Mouse (Mus musculus): ENCODE results near the gene Atf4.

Atf4 gene

DNA sequence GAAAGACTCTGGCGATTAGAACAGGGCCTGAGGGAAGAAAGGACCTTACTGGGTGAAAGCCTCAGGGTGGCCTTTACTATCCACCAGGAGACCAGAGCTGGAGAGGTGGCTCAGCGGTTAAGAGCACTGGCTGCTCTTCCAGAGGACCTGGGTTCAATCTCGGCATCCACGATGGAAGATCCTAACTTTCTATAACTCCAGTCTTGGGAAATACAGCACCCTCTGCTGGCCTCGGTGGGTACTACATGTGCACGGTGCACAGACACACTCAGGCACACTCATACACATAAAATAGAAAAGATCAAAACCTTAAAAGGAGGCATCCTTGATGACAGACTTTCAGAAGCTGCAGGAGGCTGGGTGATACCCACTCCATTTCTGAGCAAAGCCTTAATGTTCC is 25.7 kb downstream of the Atf4 start:
- DNase-seq (ENCODE audit: low read depth, low spot score) = peak; percentile 61

- DNase-seq (ENCODE audit: low read depth, low spot score) = peak; percentile 89
Measured at GRCm38 (mm10) chr15:80286851-80287415, 31.9 kb downstream of the Atf4 start, which contains the start of gene Cacna1i. Cacna1i (plus strand) TSS chr15:80287238.

DNA sequence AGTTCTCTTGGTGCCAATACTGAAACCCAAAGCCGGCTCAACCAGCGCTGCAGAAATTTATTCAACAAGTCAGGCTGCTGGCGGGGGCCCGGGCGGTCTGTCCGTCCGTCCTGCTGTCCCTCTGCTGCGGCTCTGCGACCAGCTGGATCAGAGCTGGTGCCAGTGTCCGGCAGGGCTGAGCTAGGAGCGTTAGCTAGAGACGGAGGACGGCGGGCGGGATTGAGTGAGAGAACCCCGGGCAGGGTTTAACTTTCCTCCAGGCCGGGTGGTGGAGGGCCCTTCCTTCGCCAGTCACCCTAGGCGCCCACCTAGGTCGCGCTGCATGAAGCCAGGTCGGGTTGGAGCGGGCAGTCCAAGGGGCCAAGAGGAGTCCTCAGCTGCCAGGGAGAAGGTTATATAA is 33.1 kb downstream of the Atf4 start:
- DNase-seq (ENCODE audit: low read depth, low spot score) = peak; percentile 60

DNA sequence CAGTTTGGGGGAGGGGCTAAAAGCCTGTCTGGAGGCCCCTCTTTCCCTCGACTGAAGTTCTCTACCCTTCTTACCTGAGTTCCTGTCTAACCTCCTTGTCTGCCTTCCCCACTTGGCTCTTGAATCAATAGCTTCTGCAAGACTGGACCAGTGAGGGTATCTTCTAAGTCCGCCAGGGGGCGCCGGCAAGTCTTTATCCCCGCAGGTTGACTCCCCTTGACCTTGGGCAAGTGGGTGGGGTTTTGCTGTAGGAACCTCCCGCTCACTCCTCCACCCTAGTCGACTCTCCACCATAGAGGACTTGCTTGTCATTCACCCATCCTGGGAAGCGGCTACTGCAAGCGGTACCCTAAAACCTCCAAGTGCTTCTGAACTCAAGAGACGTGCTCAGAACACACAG is 34.5 kb downstream of the Atf4 start:
- DNase-seq (ENCODE audit: low read depth, low spot score) = peak; percentile 93

DNA sequence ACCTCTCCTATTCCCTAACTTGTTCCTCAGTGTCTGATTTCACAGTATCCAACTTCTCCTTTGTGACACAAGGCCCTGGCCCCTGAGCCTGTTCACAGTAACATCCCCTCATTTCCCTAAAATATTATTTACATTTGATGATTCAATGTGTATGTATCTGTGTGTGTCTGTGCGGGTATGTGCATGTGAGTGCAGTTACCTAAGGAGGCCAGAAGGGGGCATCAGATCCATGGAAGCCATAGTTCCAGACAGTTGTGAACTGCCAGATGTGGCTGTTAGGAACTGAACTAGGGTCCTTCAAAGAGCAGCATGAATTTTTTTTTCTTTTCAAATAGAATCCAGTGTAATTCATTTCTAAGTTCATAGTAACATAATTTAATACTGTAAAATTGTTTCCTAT is 42.2 kb downstream of the Atf4 start:
- DNase-seq (ENCODE audit: low read depth, low spot score) = no peak

GRCm38 (mm10) chr15:80303779-80304178 is 48.8 kb downstream of the Atf4 start:
- DNase-seq (ENCODE audit: low read depth, low spot score) = peak; percentile 88

- DNase-seq (ENCODE audit: low read depth, low spot score) = peak; percentile 65
Measured at GRCm38 (mm10) chr15:80304188-80304587, 49.2 kb downstream of the Atf4 start.

DNA sequence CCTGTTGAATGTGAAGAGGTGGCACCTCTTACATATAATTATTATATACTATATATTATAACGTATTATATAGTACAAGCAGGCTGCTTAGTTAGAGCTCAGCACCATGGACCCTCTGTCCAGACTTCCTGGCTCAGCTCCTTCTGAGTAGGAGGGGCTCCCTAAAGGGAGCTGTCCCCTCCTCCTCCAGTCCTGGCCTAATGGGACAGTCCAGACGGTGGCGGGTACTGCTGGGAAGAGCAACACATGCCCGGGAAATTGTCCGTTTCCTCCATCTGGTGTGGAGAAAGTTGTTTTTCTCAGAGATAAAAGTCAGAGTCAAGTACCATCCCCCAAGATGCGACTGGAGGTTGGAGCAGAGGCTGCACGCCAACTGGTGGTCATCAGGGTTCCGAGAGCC is 51.2 kb downstream of the Atf4 start:
- peak; percentile 82 for DNase-seq (ENCODE audit: low read depth, low spot score)

Measured in brain, adult 2 months (tissue).